In the genomic region with DNA sequence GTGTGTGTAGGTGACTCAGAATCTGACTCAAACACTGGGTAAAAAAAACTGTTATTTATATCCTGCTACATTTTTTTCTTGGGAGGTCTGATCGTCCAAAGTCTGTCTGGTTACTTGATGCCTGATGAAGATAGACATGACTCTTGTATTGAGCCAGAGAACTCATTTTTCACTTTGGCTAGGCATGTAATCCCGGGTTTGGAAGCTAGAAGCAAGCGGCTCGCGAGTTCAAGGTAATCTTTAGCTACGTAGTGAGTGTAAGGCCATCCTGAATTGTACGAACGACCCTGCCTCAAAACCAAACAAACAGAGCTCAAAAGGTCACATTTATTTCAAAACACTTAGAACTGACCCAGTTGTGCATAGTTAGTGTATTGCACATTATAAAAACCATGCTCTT, we compare ENCODE assay signal across 11 mouse cellular contexts.
"Had no signal": no experiment of that assay in that cellular context is flagged by ENCODE, and none has a peak within 500 bp of the region (broad histone marks: within the 10 kb centered on the region; RNA-seq: fewer than 3 reads in every experiment).

No protein-coding gene starts in this region.

- DNase-seq: kidney, adult 18-20 months; lung, adult 2 months; lung, postnatal 36 days; right cerebral cortex, postnatal 14 days; thymus, adult 2 months had no signal

- H3K4me2 ChIP-seq: midbrain, embryonic 13.5 days; stomach, embryonic 15.5 days had no signal

- ATAC-seq: midbrain, embryonic 13.5 days had no signal

- H3K27ac ChIP-seq: kidney, postnatal 0 days; left cerebral cortex, adult 2 months; limb, embryonic 10.5 days; liver, embryonic 14.5 days; midbrain, embryonic 13.5 days; stomach, embryonic 15.5 days had no signal

- H3K27me3 ChIP-seq: midbrain, embryonic 13.5 days; stomach, embryonic 15.5 days had no signal

- H3K4me3 ChIP-seq: left cerebral cortex, adult 2 months; limb, embryonic 10.5 days; midbrain, embryonic 13.5 days; stomach, embryonic 15.5 days had no signal

- H3K4me1 ChIP-seq: midbrain, embryonic 13.5 days had no signal

- H3K9ac ChIP-seq: liver, embryonic 14.5 days; midbrain, embryonic 13.5 days; stomach, embryonic 15.5 days had no signal

- H3K36me3 ChIP-seq: midbrain, embryonic 13.5 days; stomach, embryonic 15.5 days had no signal

- H3K9me3 ChIP-seq: limb, embryonic 10.5 days; midbrain, embryonic 13.5 days; stomach, embryonic 15.5 days had no signal
